Mouse (Mus musculus) MEL (cell line): ENCODE results near the gene Tanc1. TPM values are rescaled to one million over a fixed set of nuclear protein-coding genes. Genes with fewer than 3 reads are reported as not detected.

Experiments
- DNase-seq: peaks from one replicate; pipeline ENCODE4 v3.0.0; 2011; ENCODE audit warnings: low read depth, low spot score
- H3K27ac ChIP-seq: 2 replicates; pipeline ENCODE4 v1.5.1; 2012; ENCODE audit warnings: low read depth, mild to moderate bottlenecking, control low read depth, low read length, moderate library complexity; ENCODE audit not compliant: control insufficient read depth
- H3K27me3 ChIP-seq, 2 experiments: fragments of 150-350 bp in 1 of 2; sonication (generic) in 1 of 2; 2 replicates each; pipeline ENCODE4 v1.6.1; 2012; ENCODE audit warnings: low read length in 2 of 2, mild to moderate bottlenecking in 2 of 2, improper control_type of control experiment in 1 of 2, moderate library complexity in 1 of 2; ENCODE audit not compliant: insufficient read depth in 2 of 2, control insufficient read depth in 1 of 2
- H3K36me3 ChIP-seq, 2 experiments: 2 replicates each; pipeline ENCODE4 v1.6.1; 2012 to 2014; ENCODE audit warnings: low read length in 2 of 2, improper control_type of control experiment in 1 of 2, inconsistent platforms in 1 of 2, mild to moderate bottlenecking in 1 of 2; ENCODE audit not compliant: insufficient read depth in 2 of 2, control insufficient read depth in 1 of 2
- H3K4me1 ChIP-seq, 2 experiments: fragments of 150-350 bp in 1 of 2; sonication (generic) in 1 of 2; 2 replicates each; pipeline ENCODE4 v1.6.1; 2012; ENCODE audit warnings: low read length in 2 of 2, improper control_type of control experiment in 1 of 2, mild to moderate bottlenecking in 1 of 2; ENCODE audit not compliant: insufficient read depth in 2 of 2, control insufficient read depth in 1 of 2
- H3K4me3 ChIP-seq, 2 experiments: fragments of 150-350 bp in 1 of 2; sonication (generic) in 1 of 2; 2 replicates each; pipeline ENCODE4 v1.5.1; 2012; ENCODE audit warnings: low read depth in 2 of 2, low read length in 2 of 2, mild to moderate bottlenecking in 2 of 2, moderate library complexity in 2 of 2, control low read depth in 1 of 2, improper control_type of control experiment in 1 of 2; ENCODE audit not compliant: control insufficient read depth in 1 of 2, insufficient read depth in 1 of 2
- H3K79me2 ChIP-seq: 2 replicates; pipeline ENCODE4 v1.6.1; 2012; ENCODE audit warnings: mild to moderate bottlenecking, low read length, moderate library complexity; ENCODE audit not compliant: control insufficient read depth, poor library complexity, insufficient read depth
- H3K9ac ChIP-seq: 2 replicates; pipeline ENCODE4 v1.6.1; 2012; ENCODE audit warnings: low read depth, mild to moderate bottlenecking, control low read depth, low read length, moderate library complexity; ENCODE audit not compliant: control insufficient read depth, poor library complexity, severe bottlenecking
- H3K9me3 ChIP-seq: fragments of 150-350 bp; sonication (generic); replicated peaks from 2 replicates; pipeline ENCODE4 v1.6.1; 2012; ENCODE audit warnings: mild to moderate bottlenecking, low read length, improper control_type of control experiment, moderate library complexity; ENCODE audit not compliant: insufficient read depth
- CHD1 ChIP-seq: IDR thresholded peaks from 2 replicates; pipeline ENCODE4 v1.6.1; 2012; ENCODE audit warnings: low read depth, mild to moderate bottlenecking, inconsistent platforms, low read length, improper control_type of control experiment
- E2F4 ChIP-seq: IDR thresholded peaks from 2 replicates; pipeline ENCODE4 v1.6.1; 2011; ENCODE audit warnings: low read depth, low read length, improper control_type of control experiment, borderline replicate concordance
- EP300 ChIP-seq, 2 experiments: IDR thresholded peaks; 2 replicates each; pipeline ENCODE4 v1.6.1; 2011; ENCODE audit warnings: improper control_type of control experiment in 2 of 2, low read length in 2 of 2, low read depth in 1 of 2, mild to moderate bottlenecking in 1 of 2
- HCFC1 ChIP-seq: IDR thresholded peaks from 2 replicates; pipeline ENCODE4 v1.6.1; 2012; ENCODE audit warnings: low read depth, mild to moderate bottlenecking, inconsistent platforms, low read length, improper control_type of control experiment, moderate library complexity
- JUND ChIP-seq: IDR thresholded peaks from 2 replicates; pipeline ENCODE4 v1.6.1; 2011; ENCODE audit warnings: low read depth, mild to moderate bottlenecking, improper control_type of control experiment, low read length
- KAT2A ChIP-seq: conservative IDR thresholded peaks from 2 replicates; pipeline ENCODE4 v1.6.1; 2012; ENCODE audit warnings: low read depth, low read length, improper control_type of control experiment, inconsistent platforms
- MAX ChIP-seq: IDR thresholded peaks from 2 replicates; pipeline ENCODE4 v1.6.1; 2011; ENCODE audit warnings: low read length, improper control_type of control experiment
- MAZ ChIP-seq: IDR thresholded peaks from 2 replicates; pipeline ENCODE4 v1.6.1; 2012; ENCODE audit warnings: low read depth, mild to moderate bottlenecking, inconsistent platforms, low read length, improper control_type of control experiment
- MXI1 ChIP-seq: IDR thresholded peaks from 2 replicates; pipeline ENCODE4 v1.6.1; 2011; ENCODE audit warnings: mild to moderate bottlenecking, low read depth, low read length, improper control_type of control experiment
- NELFE ChIP-seq: IDR thresholded peaks from 2 replicates; pipeline ENCODE4 v1.6.1; 2011; ENCODE audit warnings: low read depth, low read length, improper control_type of control experiment
- POLR2A ChIP-seq, 2 experiments: IDR thresholded peaks; 2 replicates each; pipeline ENCODE4 v1.6.1; 2011 to 2012; ENCODE audit warnings: low read length in 2 of 2, mild to moderate bottlenecking in 2 of 2, control low read depth in 1 of 2, improper control_type of control experiment in 1 of 2, low read depth in 1 of 2, moderate library complexity in 1 of 2; ENCODE audit not compliant: control insufficient read depth in 1 of 2, insufficient read depth in 1 of 2, poor library complexity in 1 of 2
- POLR2AphosphoS2 ChIP-seq: IDR thresholded peaks from 2 replicates; pipeline ENCODE4 v1.6.1; 2011; ENCODE audit warnings: low read length, improper control_type of control experiment
- POLR2AphosphoS5 ChIP-seq: IDR thresholded peaks from 2 replicates; pipeline ENCODE4 v1.6.1; 2012; ENCODE audit warnings: low read depth, borderline replicate concordance, mild to moderate bottlenecking, inconsistent platforms, low read length, moderate library complexity, mixed read lengths
- RAD21 ChIP-seq: IDR thresholded peaks from 2 replicates; pipeline ENCODE4 v1.6.1; 2011; ENCODE audit warnings: mild to moderate bottlenecking, low read depth, low read length, improper control_type of control experiment
- RCOR1 ChIP-seq: IDR thresholded peaks from 2 replicates; pipeline ENCODE4 v1.6.1; 2012; ENCODE audit warnings: low read depth, mild to moderate bottlenecking, inconsistent platforms, low read length, improper control_type of control experiment
- SIN3A ChIP-seq: IDR thresholded peaks from 2 replicates; pipeline ENCODE4 v1.6.1; 2012; ENCODE audit warnings: low read length, improper control_type of control experiment, inconsistent platforms
- TAL1 ChIP-seq: IDR thresholded peaks from 2 replicates; pipeline ENCODE4 v1.6.1; 2012; ENCODE audit warnings: mild to moderate bottlenecking, inconsistent platforms, low read length, moderate library complexity, mixed read lengths
- TBP ChIP-seq: IDR thresholded peaks from 2 replicates; pipeline ENCODE4 v1.8.0; 2011; ENCODE audit warnings: low read depth, low read length, improper control_type of control experiment
- TCF12 ChIP-seq: IDR thresholded peaks from 2 replicates; pipeline ENCODE4 v1.6.1; 2014; ENCODE audit warnings: low read depth, mild to moderate bottlenecking, inconsistent platforms, low read length, improper control_type of control experiment, moderate library complexity
- UBTF ChIP-seq: IDR thresholded peaks from 2 replicates; pipeline ENCODE4 v1.6.1; 2012; ENCODE audit warnings: low read depth, mild to moderate bottlenecking, inconsistent platforms, low read length, improper control_type of control experiment, moderate library complexity, borderline replicate concordance; ENCODE audit not compliant: insufficient read depth
- USF2 ChIP-seq, 2 experiments: IDR thresholded peaks; 2 replicates each; pipeline ENCODE4 v1.6.1; 2011 to 2012; ENCODE audit warnings: improper control_type of control experiment in 2 of 2, low read length in 2 of 2, borderline replicate concordance in 1 of 2, inconsistent platforms in 1 of 2, low read depth in 1 of 2, mild to moderate bottlenecking in 1 of 2; ENCODE audit not compliant: insufficient read depth in 1 of 2
- ZKSCAN1 ChIP-seq: IDR thresholded peaks from 2 replicates; pipeline ENCODE4 v1.6.1; 2012; ENCODE audit warnings: low read depth, mild to moderate bottlenecking, inconsistent platforms, low read length, improper control_type of control experiment, moderate library complexity
- ZNF384 ChIP-seq: IDR thresholded peaks from 2 replicates; pipeline ENCODE4 v1.6.1; 2012; ENCODE audit warnings: low read depth, mild to moderate bottlenecking, inconsistent platforms, low read length, improper control_type of control experiment
- polyA plus RNA-seq, 2 experiments: library from polyadenylated mRNA; stranded (reverse) in 1 of 2; unstranded in 1 of 2; fragments of >175 nt in 1 of 2; fragments of >200 nt in 1 of 2; gene quantifications; 2 replicates each; pipeline versions ENCODE4 v1.2.1 to v1.2.4; 2012; ENCODE audit warnings: low replicate concordance in 2 of 2, low read depth in 1 of 2; ENCODE audit not compliant: insufficient read length in 2 of 2, insufficient read depth in 1 of 2, missing spikeins in 1 of 2
- total RNA-seq: library from RNA; depleted of rRNA; stranded (reverse); fragments of 300-350 nt; gene quantifications from 2 replicates; pipeline ENCODE4 v1.2.3, GENCODE M21; 2012

Tanc1 gene
- total and polyA plus RNA-seq, 3 experiments: 0.54 to 0.78 TPM; not detected in 1

DNA sequence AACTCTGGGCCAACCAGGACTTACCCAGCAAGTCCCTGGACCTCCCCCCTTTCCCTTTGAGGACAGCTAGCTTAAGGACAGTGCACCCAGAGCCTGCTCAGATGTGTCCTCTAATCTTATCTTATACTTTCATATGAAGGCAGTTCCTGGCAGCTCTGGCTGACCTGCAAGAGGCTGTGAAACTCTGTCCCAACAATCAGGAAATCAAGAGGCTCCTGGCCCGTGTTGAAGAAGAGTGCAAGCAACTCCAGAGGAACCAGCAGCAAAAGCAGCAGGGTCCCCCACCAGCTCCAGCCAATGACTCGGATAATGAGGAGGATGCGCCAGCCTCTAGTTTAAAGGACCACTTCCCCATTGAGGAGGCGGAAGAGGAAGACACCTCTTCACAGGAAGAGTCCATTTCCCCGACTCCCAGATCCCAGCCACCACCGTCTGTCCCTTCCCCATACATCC is 230.7 kb downstream of the Tanc1 start (continued):
- no peak for TF ChIP-seq ZKSCAN1
- TF ChIP-seq TBP: 0 out of 2 replicates have a peak, but pooled peaks have one; percentile 10
- TF ChIP-seq HCFC1: 0 out of 2 replicates have a peak, but pooled peaks have one; percentile 20
- no peak for TF ChIP-seq TAL1
- TF ChIP-seq ZNF384: no peak
- TF ChIP-seq MXI1: no peak; the same call in 1 of the 2 replicates
- TF ChIP-seq E2F4: peak; percentile 13; the same call in 1 of the 2 replicates
- no peak for TF ChIP-seq MAZ
- no peak for TF ChIP-seq MAX
- 0 out of 2 replicates have a peak, but pooled peaks have one; percentile 7 for TF ChIP-seq UBTF
- TF ChIP-seq RAD21: no peak
- no peak for TF ChIP-seq CHD1
- TF ChIP-seq EP300 (IDR thresholded peaks at IDR 0.05; ENCODE audit: low read depth in 1 of 2, low read length in 2 of 2): peak; percentile 32 to 50; a peak in 2 of 4 replicates
- TF ChIP-seq POLR2AphosphoS2: no peak
- peak; percentile 56 for TF ChIP-seq NELFE
- no peak for TF ChIP-seq JUND
- TF ChIP-seq USF2 (IDR thresholded peaks at IDR 0.05; ENCODE audit: borderline replicate concordance in 1 of 2, insufficient read depth in 1 of 2, low read depth in 1 of 2, low read length in 2 of 2): no peak
- no peak for TF ChIP-seq KAT2A
- TF ChIP-seq POLR2A (IDR thresholded peaks at IDR 0.05; ENCODE audit: control insufficient read depth in 1 of 2, insufficient read depth in 1 of 2, low read depth in 1 of 2, low read length in 2 of 2, poor library complexity in 1 of 2): peak in 1 of 2 experiments; percentile 57; a peak in 2 of 4 replicates
- TF ChIP-seq SIN3A: no peak; the same call in 1 of the 2 replicates
- TF ChIP-seq, all 39 proteins: peak for 10

- no peaks in the 10 kb centered on the region for H3K27me3 ChIP-seq
- peaks cover 2 to 9% of the 10 kb centered on the region in 2 experiments; a peak in 2 of 4 replicates for H3K4me1 ChIP-seq
- DNase-seq: peak; percentile 71
- H3K79me2 ChIP-seq: peaks cover 1% of the 10 kb centered on the region; the same call in 1 of the 2 replicates
- H3K4me3 ChIP-seq: peak overlapping the region; percentile 66 to 87
- H3K36me3 ChIP-seq: no peaks in the 10 kb centered on the region; a peak in 2 of 4 replicates
- 0 out of 2 replicates have a peak, but pooled peaks have one; percentile 6 for TF ChIP-seq E2F4
- 0 out of 2 replicates have a peak, but pooled peaks have one; percentile 6 for TF ChIP-seq TCF12
- TF ChIP-seq RCOR1: 0 out of 2 replicates have a peak, but pooled peaks have one; percentile 7
- TF ChIP-seq POLR2AphosphoS5: no peak
- TF ChIP-seq TBP: peak; percentile 36; the same call in 1 of the 2 replicates
- TF ChIP-seq, all 39 proteins: peak for 4
- Histone ChIP-seq H3K9me3 (no peaks in the 10 kb centered on the region), H3K27ac (peak overlapping the region; percentile 72), H3K9ac (peak overlapping the region; percentile 74)
These were observed 231.3 kb downstream of the Tanc1 start for GRCm38 (mm10) chr2:59843156-59843555.
